Mouse (Mus musculus) c-Kit-negative CD71-positive TER-119-positive erythroid progenitor cells, embryonic 14.5 days (primary cell): ENCODE data around the gene Acsl3.

Experiments
- DNase-seq: peaks from one replicate; pipeline ENCODE4 v3.0.0-alpha.2; 2013; ENCODE audit warnings: low read depth, low spot score

The Acsl3 gene

GRCm38 (mm10) chr1:78657671-78658440 is at the start of gene Acsl3, which contains the start of gene Utp14b:
TSS of gene Acsl3 (plus strand) at chr1:78657825.
TSS of gene Utp14b (plus strand) at chr1:78658038.
- DNase-seq: peak; percentile 87

DNA sequence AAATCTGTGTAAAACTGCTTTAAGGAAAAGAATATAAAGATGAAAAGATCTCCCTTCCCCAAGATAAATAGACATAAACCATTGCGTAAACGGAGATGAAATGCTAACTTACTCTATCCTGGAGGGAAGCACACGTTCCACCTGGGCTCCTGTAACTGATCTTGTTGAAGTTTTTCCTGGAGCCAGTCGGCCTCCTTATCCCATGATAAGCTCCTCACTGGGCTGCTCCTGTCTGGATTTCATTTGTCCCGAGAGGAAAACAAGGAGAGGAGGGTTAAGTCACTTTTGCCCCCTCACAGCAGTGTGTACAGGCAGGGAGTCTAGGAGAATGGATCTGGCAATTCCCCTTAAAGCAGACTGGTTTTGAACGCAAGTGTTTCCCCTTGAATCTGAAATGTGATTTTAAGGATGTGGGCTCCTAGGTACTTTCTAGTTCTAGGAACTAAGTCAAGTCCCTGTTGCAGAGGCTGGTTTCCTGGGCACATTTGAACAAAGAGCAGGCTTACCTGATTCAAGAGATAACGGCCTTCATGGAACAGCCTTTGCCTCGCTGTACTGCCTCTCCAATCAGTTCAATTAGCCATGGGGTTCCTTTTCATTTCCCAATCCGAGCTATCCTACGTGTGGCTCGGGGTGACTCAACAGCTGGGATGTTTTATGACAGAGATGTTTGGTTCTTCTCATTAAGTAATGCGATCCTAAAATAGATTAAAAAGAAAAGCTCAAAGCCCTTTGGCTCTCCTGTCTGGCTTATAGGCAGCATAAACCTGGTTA is 48.3 kb upstream of the Acsl3 start:
- DNase-seq: no peak

DNA sequence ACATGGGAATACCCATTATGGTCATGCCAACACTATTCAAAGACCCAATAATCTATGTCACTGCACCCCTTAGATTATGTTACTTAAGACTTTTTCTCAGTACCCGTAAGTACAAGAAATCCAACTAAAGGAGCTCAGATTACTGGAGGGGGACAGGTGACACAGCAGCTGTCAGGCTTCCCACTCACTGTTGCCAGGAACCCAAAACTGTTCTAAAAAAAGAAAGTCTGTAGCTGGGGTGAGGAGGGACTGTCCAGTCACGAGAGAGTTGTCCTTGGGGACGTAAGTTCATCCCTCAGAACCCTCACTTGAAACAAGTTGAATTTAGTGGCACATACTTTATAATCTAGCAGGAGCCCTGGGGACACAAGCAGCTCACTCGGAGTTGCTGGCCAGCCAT is 46.6 kb upstream of the Acsl3 start:
- DNase-seq: no peak

GRCm38 (mm10) chr1:78612959-78613358 is 44.7 kb upstream of the Acsl3 start:
- no peak for DNase-seq

DNA sequence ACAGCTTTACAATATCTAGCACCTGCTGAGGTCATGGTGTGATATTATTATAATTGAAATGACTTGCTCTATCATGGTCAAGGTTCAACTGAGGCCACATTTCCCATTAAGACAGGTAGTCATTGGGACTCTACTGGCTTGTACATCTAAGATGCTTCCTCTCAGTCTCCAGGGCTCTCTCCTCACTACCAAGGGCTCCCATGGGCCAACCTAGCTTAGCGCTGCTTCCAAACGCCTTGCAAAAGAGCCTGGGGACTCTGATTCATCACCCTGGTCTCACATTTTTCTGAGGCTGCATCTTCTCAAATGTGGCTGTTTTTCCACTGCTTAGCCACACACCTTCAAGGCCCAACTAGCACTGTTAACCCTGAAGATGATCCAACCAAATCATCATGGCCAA is 33.3 kb upstream of the Acsl3 start:
- DNase-seq: no peak

GRCm38 (mm10) chr1:78634486-78634885 is 23.1 kb upstream of the Acsl3 start:
- DNase-seq: no peak

- no peak for DNase-seq
These were observed 16.8 kb upstream of the Acsl3 start for GRCm38 (mm10) chr1:78640871-78641270.

DNA sequence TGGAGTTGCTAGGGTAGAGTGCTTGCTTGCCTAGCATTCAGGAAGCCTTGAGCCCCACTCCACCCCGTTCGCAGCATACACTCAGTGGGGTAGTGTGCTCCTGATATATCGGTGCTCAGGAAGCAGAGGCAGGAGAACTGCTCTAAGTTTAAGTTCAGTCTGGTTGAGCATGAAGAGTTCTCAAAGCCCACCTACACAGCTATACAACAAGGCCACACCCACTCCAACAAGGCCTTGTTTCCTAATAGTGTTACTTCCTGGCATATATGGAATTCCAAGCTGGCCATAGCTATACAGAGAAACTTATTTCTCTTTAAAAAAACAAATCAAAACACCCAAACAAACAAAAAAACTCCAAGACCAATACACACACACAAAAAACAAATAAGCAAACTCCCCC is 15.8 kb upstream of the Acsl3 start:
- DNase-seq: no peak

- no peak for DNase-seq
These were observed 15.4 kb upstream of the Acsl3 start for GRCm38 (mm10) chr1:78642197-78642596.

DNA sequence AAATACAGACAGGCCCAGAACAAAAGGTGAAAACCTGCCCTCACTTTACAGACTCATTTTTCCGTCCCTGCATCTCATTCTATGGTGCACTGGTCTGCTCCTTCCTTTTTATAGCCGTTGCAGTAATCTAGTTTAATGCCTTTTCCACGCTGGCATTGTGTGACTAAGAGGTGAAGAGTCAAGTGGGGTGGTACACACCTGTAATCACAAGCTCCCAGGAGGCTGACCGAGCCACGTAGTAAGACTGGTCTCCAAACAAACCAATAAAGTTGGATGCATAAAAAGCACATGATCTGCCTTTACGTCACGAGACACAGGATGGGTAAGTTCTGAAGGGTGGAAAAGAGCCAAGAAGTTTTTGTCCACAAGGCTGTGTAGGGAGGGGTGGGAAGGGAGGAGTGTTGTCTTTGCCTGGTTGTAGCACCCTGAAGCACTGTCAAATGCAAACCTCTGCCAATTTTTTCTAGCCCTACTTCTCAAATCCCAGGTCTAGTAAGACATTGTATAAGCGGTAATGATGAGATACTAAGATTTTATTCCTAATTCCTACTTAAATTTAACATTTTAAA is 10.2 kb upstream of the Acsl3 start:
- DNase-seq: no peak

DNA sequence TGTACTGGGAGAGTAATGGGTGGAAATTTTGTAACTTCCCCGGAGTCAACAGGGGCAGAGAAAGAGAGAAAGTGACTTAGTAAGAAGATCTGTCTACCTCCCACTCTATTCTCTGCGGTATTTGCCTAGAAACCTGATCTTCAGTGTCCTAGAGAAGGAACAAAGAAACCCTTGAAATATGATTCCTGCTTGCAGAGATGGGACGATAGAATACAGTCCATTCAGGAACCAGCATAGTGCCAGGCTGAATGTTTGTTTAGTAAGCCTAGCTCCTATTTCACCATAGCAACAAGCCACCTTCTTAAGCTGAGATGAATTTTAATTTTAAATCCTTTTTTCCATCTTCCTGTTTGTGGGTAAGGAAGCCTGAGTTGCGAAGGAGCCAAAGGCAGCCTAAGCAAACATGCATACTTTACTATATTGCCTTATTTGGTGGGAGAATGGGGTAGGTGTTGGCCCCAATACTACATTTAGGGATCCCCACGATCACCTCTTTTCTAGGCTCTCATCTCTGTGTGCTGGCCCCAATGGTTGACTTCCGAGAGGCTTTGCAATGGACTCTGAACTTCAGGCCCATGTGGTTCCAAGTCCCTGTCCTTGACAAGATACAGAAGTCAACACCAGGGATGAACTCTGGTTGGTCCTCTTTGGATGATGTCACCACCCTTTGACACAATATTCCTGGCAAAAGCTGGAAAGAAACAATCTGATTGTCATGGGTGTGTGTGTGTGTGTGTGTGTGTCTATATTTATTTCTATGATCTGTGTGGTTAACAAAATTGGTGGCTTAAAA is 8.2 kb upstream of the Acsl3 start:
- DNase-seq: no peak

DNA sequence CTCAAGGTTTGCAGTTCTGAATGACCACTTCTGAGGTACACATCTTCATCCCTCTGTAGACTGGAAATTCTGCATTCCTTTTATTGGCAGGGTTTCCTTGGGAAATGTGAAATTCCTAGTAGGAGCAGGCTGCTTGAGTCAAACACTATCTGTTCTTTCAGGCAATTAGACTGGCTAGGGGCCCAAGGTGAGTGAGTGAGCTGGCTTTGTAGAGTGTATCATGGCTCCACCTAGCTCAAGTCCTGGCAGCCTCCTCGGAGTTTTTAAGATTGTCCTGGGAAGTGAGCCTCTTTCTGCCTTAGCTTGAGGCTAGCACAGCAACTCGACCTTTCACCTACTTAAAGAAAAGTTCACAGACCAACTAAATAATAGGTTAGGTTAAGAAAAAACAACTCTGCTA is 1.2 kb upstream of the Acsl3 start:
- DNase-seq: no peak

DNA sequence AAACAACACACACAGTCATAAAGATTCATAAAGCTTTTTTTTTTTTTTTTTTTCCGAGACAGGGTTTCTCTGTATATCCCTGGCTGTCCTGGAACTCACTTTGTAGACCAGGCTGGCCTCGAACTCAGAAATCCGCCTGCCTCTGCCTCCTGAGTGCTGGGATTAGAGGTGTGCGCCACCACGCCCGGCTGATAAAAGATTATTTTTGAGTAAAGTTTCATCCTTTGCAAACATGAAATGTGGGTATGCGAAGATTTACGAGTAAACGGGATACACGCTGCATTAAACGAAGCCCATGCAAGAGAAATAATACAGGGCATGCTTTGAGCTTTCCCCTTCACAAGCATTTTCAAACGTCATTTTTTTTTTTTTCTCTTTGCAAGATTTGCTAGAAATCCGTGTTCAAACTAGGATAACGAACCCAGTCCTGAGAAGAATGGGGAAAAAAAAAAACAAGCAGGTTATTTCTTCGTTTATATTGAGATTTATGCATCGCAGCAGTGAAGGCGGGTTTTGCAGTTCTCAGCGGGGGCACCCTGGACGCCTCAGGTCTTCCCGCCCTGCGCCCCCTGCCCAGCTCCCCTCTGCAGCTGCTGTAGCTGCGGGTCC is 500 bp upstream of the Acsl3 start:
- no peak for DNase-seq

GRCm38 (mm10) chr1:78658441-78659269 is 1.0 kb downstream of the Acsl3 start:
- DNase-seq: peak; percentile 11

DNA sequence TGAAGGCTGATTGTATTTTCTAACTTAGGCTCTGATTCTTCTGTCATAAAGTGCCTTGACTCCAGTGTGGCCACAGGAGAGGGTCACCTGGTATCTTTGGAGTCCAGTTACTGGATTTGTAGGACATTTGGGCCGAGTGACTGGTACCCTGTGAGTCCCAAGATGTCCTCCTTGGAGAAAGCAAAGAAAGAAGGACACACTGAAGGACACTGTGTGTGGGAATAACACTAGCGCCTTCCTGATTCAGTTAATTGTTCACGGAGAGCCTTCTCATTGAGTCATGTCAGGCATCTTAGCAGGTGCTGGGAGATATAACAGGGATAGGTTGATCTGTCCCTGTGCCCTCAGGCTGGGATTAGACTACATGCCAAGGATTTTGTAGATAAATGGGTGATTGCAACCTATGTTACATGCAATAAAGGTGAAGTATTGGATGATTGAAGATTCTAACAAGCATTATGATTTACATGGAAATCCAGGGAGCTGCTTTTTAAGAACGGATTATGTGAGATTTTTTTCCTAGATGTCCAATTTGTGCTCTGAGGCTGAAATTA is 1.7 kb downstream of the Acsl3 start:
- no peak for DNase-seq

DNA sequence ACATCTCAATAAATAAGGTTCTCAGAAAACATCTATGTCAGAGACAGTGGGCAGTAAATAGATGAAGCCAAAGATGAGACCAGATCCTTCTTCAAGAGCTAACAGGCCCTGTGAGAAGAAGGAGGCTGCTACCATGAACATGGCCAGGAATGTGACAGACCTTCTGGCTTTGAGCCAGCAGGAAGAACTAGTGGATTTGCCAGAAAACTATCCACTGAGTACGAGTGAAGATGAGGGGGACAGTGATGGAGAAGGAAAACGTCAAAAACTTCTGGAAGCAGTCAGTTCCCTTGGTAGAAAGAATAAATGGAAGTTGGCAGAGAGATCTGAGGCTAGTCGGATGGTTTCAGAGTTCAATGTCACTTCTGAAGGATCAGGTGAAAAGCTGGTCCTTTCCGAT is 6.7 kb downstream of the Acsl3 start:
- no peak for DNase-seq

- DNase-seq: no peak
These were observed 8.4 kb downstream of the Acsl3 start for GRCm38 (mm10) chr1:78665954-78666499.

- no peak for DNase-seq
These were observed 9.0 kb downstream of the Acsl3 start for GRCm38 (mm10) chr1:78666585-78666984.

DNA sequence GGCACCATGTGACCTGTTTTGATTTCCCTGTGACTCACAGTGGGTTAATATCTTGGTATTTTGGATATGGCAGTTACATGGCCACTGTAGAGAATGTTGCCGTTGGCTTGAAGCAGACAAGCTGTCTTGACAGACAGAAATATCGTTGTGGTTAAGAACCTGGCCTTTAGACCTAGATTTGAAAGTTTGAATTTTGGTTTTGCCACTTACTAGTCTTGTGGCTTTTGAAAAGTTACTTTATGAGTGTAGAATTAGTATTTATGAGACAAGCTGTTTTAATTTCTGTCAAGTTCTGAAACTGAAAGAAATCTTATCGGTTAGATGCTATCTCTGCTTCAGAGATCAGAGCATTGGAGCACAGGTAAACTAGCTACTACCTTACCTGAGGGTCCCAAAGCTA is 24.7 kb downstream of the Acsl3 start:
- DNase-seq: no peak

- DNase-seq: no peak
These were observed 26.5 kb downstream of the Acsl3 start for GRCm38 (mm10) chr1:78684128-78684527.
